Mouse (Mus musculus): ENCODE results near the gene Lce1f.

- TF ChIP-seq CTCF (conservative IDR thresholded peaks at IDR 0.05; ENCODE audit: low read length) = no peak
- no peak for TF ChIP-seq POU5F1 (IDR thresholded peaks at IDR 0.05; ENCODE audit: borderline replicate concordance, low read length)
These were observed 33.0 kb downstream of the Lce1f start, which contains the start of gene Lce1d for GRCm38 (mm10) chr3:92687110-92687509.
